Mouse (Mus musculus) embryonic facial prominence, embryonic 11.5 days (tissue): ENCODE results near the gene Ugt1a10. TPM values are rescaled to one million over a fixed set of nuclear protein-coding genes. Genes with fewer than 3 reads are reported as not detected.

Experiments
- ATAC-seq: fragments of 200-750 bp; cut with Nextera tagmentation; replicated peaks from 2 replicates; pipeline ENCODE4 v1.8.0; 2017; ENCODE audit warnings: low read depth; ENCODE audit not compliant: insufficient number of reproducible peaks, low FRiP score, low TSS enrichment
- DNase-seq: peaks from one replicate; pipeline ENCODE4 v3.0.0-alpha.2; 2015; ENCODE audit warnings: low spot score
- H3K27ac ChIP-seq: fragments of 300-500 bp; sonication (generic); replicated peaks from 2 replicates; pipeline ENCODE4 v1.5.1; 2014; ENCODE audit warnings: mild to moderate bottlenecking, low read depth, low read length, control low read depth
- H3K27me3 ChIP-seq: fragments of 300-500 bp; sonication (generic); 2 replicates; pipeline ENCODE4 v1.6.1; 2014; ENCODE audit warnings: mild to moderate bottlenecking, low read length, moderate library complexity, mixed read lengths; ENCODE audit not compliant: control insufficient read depth, insufficient read depth
- H3K36me3 ChIP-seq: fragments of 300-500 bp; sonication (generic); replicated peaks from 2 replicates; pipeline ENCODE4 v1.6.1; 2014; ENCODE audit warnings: low read depth, mild to moderate bottlenecking, low read length, moderate library complexity, mixed read lengths; ENCODE audit not compliant: control insufficient read depth, insufficient read depth
- H3K4me1 ChIP-seq: fragments of 300-500 bp; sonication (generic); 2 replicates; pipeline ENCODE4 v1.6.1; 2014; ENCODE audit warnings: low read length, mixed read lengths; ENCODE audit not compliant: control insufficient read depth, insufficient read depth
- H3K4me2 ChIP-seq: fragments of 300-500 bp; sonication (generic); 2 replicates; pipeline ENCODE4 v1.6.1; 2014; ENCODE audit warnings: low read depth, mild to moderate bottlenecking, control low read depth, low read length, moderate library complexity
- H3K4me3 ChIP-seq: fragments of 300-500 bp; sonication (generic); 2 replicates; pipeline ENCODE4 v1.5.1; 2014; ENCODE audit warnings: low read depth, low read length, control low read depth
- H3K9ac ChIP-seq: fragments of 300-500 bp; sonication (generic); replicated peaks from 2 replicates; pipeline ENCODE4 v1.6.1; 2014; ENCODE audit warnings: mild to moderate bottlenecking, control low read depth, low read length
- H3K9me3 ChIP-seq: fragments of 300-500 bp; sonication (generic); replicated peaks from 2 replicates; pipeline ENCODE4 v1.6.1; 2016; ENCODE audit warnings: mild to moderate bottlenecking, low read length, inconsistent platforms, mixed read lengths; ENCODE audit not compliant: control insufficient read depth
- WGBS: fragments of 180-500 bp; shearing (Covaris S2); extraction: QIAGEN DNeasy Blood & Tissue Kit; methylation state at CpG from one replicate; pipeline ENCODE4 v1.1.7; 2014; 5-methylcytosine and 5-hydroxymethylcytosine counted together
- polyA plus RNA-seq: library from polyadenylated mRNA; unstranded; fragments of >200 nt; fragmentation: Nextera tagmentation; extraction: Ambion mirVana; gene quantifications from 2 replicates; pipeline ENCODE4 v1.2.1, GENCODE M21; 2014

The Ugt1a10 gene
- polyA plus RNA-seq, 1 experiment from 2014 or later: not detected

DNA sequence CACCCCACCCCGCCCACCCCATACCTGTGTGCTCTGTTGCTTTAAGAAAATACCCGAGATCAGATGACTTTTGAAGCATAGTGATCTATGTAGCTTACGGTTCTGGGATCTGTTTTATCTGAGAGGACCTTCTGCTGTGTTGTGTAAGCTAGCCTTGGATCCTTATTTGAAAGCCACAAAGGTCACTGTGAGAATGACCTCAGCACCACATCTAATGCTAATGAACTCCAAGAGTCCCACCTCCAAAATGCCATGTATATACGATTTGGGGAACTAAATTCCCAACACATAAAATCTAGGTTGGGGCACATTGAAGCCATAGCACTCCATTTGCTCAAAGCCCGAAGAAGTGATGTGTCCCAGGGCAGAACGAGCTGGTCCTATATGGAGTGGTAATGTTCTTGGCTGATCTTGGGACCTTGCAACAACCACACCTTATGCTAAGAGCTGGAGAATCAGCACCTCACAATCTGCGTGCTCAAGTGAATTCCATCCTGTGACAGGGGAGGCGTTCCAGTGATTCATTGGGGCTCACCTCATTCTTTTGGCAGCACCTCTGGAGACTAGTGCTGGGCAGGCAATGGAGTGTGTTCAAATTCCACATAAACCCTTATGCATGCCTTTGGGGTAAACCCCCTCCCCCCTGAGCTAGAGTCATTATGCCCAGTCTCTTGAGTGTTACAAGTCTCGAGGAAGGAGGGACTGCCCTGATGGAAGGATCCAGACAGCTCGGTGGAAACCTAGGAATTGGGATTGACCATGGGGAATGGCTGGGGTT lies 201.9 kb downstream of the Ugt1a10 start:
- 78% methylated on average over 10 of the region's 10 CpGs for WGBS

DNA sequence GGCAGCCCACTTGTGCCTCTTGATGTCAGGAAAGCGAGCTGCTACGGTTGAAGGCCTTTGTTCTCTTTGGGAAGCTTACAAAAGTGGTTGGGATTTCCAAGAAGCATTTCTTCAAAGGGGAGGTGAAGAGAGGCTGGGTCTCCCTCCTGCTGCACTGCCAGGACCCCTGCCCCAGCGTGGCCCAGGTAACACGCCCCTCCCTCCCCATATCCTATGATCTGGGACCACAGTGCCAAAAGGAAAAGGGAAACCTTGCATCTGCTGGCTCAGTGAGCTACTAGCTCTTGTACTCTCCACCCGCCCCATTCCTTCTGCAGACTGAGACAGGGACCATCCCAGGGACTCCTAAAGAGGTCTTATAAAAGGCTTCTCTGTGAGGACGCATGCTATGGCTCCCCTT lies 202.5 kb downstream of the Ugt1a10 start:
- Histone ChIP-seq H3K4me3 (no peak overlapping the region), H3K27ac (no peak overlapping the region), H3K36me3 (peaks cover 30% of the 10 kb centered on the region), H3K9me3 (peaks cover 63% of the 10 kb centered on the region), H3K27me3 (no peaks in the 10 kb centered on the region), H3K4me1 (no peaks in the 10 kb centered on the region), H3K9ac (no peak overlapping the region), H3K4me2 (no peak overlapping the region)
- ATAC-seq (no peak), DNase-seq (no peak)
- 80% methylated on average over 6 of the region's 6 CpGs for WGBS

More for the DNA sequence above, 201.9 kb downstream of the Ugt1a10 start:
- no peaks in the 10 kb centered on the region for H3K27me3 ChIP-seq
- H3K9me3 ChIP-seq: peaks cover 69% of the 10 kb centered on the region
- H3K36me3 ChIP-seq: peaks cover 24% of the 10 kb centered on the region
- DNase-seq (no peak), ATAC-seq (no peak)
- no peak overlapping the region for H3K27ac ChIP-seq
- H3K9ac ChIP-seq: no peak overlapping the region
- H3K4me2 ChIP-seq: no peak overlapping the region
- H3K4me3 ChIP-seq: no peak overlapping the region
- H3K4me1 ChIP-seq: no peaks in the 10 kb centered on the region

DNA sequence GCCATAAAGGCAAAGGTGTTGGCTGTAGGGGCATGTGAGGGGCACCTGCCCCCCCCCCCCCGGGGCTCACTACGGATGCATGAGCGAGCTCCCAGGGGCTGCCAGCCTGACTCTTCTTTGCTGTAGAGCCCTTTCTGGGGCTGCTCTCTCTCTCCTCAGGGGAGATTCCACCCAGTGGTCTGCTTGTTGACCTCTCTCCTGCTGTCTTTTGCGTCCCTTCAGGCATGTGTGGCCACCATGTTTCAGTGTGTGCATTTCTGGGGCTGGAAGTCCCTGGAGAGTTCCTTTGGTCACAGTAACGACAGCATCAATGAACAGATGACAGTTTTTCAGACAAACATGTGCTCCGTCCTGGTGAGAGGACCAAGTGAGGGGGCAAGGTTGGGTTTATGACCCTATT lies 203.2 kb downstream of the Ugt1a10 start:
- H3K4me1 ChIP-seq: no peaks in the 10 kb centered on the region
- no peak for DNase-seq
- 73% methylated on average over 6 of the region's 6 CpGs for WGBS

DNA sequence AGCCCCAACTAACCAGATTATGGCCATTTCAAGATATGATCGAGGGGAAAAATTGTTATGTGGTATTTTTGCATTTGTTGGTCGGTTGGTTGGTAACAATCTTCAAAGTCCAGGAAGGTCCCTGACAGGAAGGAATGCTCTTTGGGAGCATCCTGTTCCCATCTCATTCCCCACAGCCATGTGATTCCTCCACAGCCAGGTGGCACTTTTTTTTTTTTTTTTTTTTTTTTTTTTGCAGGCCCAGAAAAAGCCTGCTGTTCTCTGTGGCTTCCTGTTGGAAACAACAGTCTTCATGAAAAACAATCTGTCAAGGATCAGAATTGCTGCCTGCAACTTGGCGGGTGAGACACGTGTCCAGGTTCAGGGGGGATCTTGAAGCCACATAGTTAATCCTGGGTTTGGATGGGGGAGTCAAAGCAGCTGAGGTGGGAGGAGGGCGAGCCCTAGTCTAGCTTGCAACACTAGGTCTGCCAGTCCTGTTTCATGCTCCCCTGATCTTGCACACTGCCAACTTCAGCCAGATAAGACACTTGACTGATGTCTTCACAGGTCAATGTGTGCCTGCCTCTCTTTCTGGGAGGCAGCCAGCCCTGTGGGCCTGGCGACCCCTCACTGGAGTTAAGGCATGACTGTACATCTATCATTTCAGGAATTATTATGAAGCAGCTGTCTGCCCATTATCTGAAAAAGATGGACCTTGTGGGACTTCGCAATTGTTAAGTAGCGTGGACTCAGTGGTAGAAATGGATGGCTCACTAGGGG lies 203.9 kb downstream of the Ugt1a10 start:
- Histone ChIP-seq H3K36me3 (peaks cover 44% of the 10 kb centered on the region), H3K4me1 (no peaks in the 10 kb centered on the region), H3K4me2 (no peak overlapping the region), H3K27ac (no peak overlapping the region), H3K9me3 (peaks cover 52% of the 10 kb centered on the region), H3K27me3 (no peaks in the 10 kb centered on the region), H3K9ac (no peak overlapping the region), H3K4me3 (no peak overlapping the region)
- ATAC-seq (0 out of 2 replicates have a peak, but pooled peaks have one; percentile 2), DNase-seq (no peak)
- 81% methylated on average over 8 of the region's 8 CpGs for WGBS

More for the DNA sequence above, 203.2 kb downstream of the Ugt1a10 start:
- H3K27ac ChIP-seq: no peak overlapping the region
- H3K4me3 ChIP-seq: no peak overlapping the region
- H3K27me3 ChIP-seq: no peaks in the 10 kb centered on the region
- H3K9ac ChIP-seq: no peak overlapping the region
- no peak for ATAC-seq
- peaks cover 37% of the 10 kb centered on the region for H3K36me3 ChIP-seq
- H3K4me2 ChIP-seq: no peak overlapping the region
- H3K9me3 ChIP-seq: peaks cover 59% of the 10 kb centered on the region

DNA sequence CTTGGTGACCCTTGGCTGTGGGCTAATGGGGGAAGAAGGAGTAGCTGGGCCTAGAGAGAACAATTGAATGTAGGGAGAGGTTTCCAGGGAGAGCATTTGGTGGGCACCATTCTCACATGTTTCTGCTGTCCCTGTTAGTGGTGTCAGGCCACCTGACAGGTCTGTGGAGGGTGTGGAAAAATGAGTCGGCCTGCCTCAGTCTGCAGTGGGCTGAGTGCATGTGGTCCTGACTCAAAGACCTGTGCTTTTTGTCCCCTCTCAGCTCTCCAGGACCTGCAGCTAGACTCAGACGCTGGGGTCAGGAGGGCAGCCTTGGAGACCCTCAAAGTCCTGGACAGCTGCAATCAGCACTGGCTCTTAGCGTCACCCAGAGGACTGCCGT lies 204.4 kb downstream of the Ugt1a10 start:
- H3K36me3 ChIP-seq: peaks cover 49% of the 10 kb centered on the region
- H3K4me1 ChIP-seq: no peaks in the 10 kb centered on the region
- no peak for DNase-seq
- WGBS: 77% methylated on average over 4 of the region's 4 CpGs
- H3K4me3 ChIP-seq: no peak overlapping the region
- H3K27me3 ChIP-seq: no peaks in the 10 kb centered on the region
- no peak overlapping the region for H3K9ac ChIP-seq
- no peak overlapping the region for H3K27ac ChIP-seq
- H3K4me2 ChIP-seq: no peak overlapping the region
- 0 out of 2 replicates have a peak, but pooled peaks have one; percentile 1 for ATAC-seq
- H3K9me3 ChIP-seq: peaks cover 46% of the 10 kb centered on the region

DNA sequence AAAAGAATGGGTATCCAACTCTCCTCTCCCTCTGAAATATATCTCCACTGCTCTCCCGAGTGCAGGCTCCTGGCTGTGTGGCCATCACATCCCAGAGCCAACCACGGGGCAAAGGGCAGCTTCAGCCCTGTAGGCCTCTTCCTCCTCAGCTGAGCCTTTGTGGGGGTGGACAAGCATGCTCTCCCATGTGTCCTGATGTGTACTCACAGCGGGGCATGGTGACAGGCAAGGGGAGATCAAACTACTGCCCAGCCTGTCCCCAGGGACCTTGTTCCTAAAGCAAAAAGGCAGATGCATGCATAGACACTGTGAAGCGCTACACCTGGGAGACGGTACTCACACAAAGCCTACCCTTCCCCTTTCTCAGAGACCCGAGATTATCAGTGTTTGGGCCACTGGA lies 204.9 kb downstream of the Ugt1a10 start:
- ATAC-seq (peak; percentile 1; the same call in 1 of the 2 replicates), DNase-seq (no peak)
- no peak overlapping the region for H3K27ac ChIP-seq
- H3K9ac ChIP-seq: no peak overlapping the region
- H3K36me3 ChIP-seq: peaks cover 54% of the 10 kb centered on the region
- WGBS: 79% methylated on average over 6 of the region's 6 CpGs
- no peak overlapping the region for H3K4me3 ChIP-seq
- H3K27me3 ChIP-seq: no peaks in the 10 kb centered on the region
- no peak overlapping the region for H3K4me2 ChIP-seq
- peaks cover 42% of the 10 kb centered on the region for H3K9me3 ChIP-seq
- no peaks in the 10 kb centered on the region for H3K4me1 ChIP-seq

DNA sequence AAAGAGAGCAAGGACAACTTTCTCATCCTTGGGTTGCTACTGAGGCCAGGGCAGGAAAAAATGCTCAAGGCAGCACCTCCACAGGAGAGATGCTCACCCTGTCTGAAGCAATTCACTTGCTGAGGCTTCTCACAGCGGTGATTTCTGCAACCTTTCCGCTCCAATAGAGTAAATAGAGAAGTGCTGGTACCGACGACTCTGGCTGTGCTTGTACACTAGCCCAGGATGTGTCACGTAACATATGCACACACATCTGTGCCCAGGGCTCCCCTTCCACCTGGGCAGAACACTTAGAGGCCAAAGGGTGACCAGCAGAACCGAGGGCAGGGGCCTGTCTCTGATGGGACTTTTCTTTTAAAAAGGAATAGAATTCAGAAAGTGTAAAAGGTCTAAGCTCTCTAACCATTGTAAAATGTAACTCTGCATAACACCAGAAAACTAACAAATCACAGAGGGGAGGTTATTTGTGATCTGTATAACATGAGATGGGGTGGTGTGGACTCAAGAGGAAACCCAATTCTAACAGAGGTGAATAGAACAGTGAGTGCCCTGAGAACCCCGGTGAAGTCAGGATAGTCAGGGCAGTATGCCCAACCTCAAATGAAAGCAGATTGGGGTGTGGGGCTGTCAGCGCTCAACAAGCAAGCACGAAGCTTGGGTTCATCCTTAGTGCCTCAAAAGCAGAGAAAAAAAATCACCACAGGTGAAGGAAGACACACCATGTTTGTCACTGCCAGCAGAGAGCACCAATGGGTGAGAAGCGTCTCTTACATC lies 205.6 kb downstream of the Ugt1a10 start:
- ATAC-seq: no peak
- H3K4me3 ChIP-seq: no peak overlapping the region
- no peaks in the 10 kb centered on the region for H3K4me1 ChIP-seq
- H3K27me3 ChIP-seq: no peaks in the 10 kb centered on the region
- H3K9ac ChIP-seq: no peak overlapping the region
- H3K4me2 ChIP-seq: no peak overlapping the region
- H3K36me3 ChIP-seq: peaks cover 61% of the 10 kb centered on the region
- H3K9me3 ChIP-seq: peaks cover 35% of the 10 kb centered on the region
- no peak overlapping the region for H3K27ac ChIP-seq
- WGBS: 83% methylated on average over 10 of the region's 10 CpGs
- no peak for DNase-seq
